Mouse (Mus musculus): ENCODE results near the gene Atat1.
A peak's percentile ranks its signal among the peaks of the same experiment; 100 is the strongest.

The Atat1 gene

GRCm38 (mm10) chr17:35873774-35874519, 35.9 kb downstream of the Atat1 start:
- peak; percentile 83 to 94 for DNase-seq

- peak in 1 of 2 experiments; percentile 45 for DNase-seq
Measured at GRCm38 (mm10) chr17:35870884-35871696, 38.8 kb downstream of the Atat1 start.

- peak; percentile 74 to 83 for DNase-seq
Measured at GRCm38 (mm10) chr17:35870151-35870883, 39.6 kb downstream of the Atat1 start.

GRCm38 (mm10) chr17:35869346-35870067, 40.4 kb downstream of the Atat1 start:
- DNase-seq, result peak; percentile 59 to 67

GRCm38 (mm10) chr17:35868961-35869345, 40.9 kb downstream of the Atat1 start:
- no peak for DNase-seq

GRCm38 (mm10) chr17:35868165-35868820, 41.6 kb downstream of the Atat1 start:
- DNase-seq, result peak; percentile 21 to 55

- peak; percentile 56 to 73 for DNase-seq
Measured at GRCm38 (mm10) chr17:35866911-35867890, 42.7 kb downstream of the Atat1 start.

GRCm38 (mm10) chr17:35866281-35866831, 43.5 kb downstream of the Atat1 start:
- peak; percentile 63 to 76 for DNase-seq

- peak; percentile 68 to 73 for DNase-seq
Measured at GRCm38 (mm10) chr17:35865481-35866280, 44.2 kb downstream of the Atat1 start, which contains the start of gene Ppp1r18. Gene Ppp1r18 (plus strand): TSS chr17:35865593.

GRCm38 (mm10) chr17:35864832-35865353, 45.0 kb downstream of the Atat1 start:
- no peak for DNase-seq

- DNase-seq, result peak; percentile 91 to 94
Measured at GRCm38 (mm10) chr17:35861198-35861857, 48.5 kb downstream of the Atat1 start, which contains the start of gene Nrm. Gene Nrm (plus strand): TSS chr17:35861318.

GRCm38 (mm10) chr17:35860831-35861197, 49.1 kb downstream of the Atat1 start:
- no peak for DNase-seq

GRCm38 (mm10) chr17:35859835-35860234, 50.0 kb downstream of the Atat1 start:
- DNase-seq, result no peak

- DNase-seq, result no peak
Measured at GRCm38 (mm10) chr17:35859371-35859770, 50.5 kb downstream of the Atat1 start.

- no peak for DNase-seq
Measured at GRCm38 (mm10) chr17:35850974-35851373, 58.9 kb downstream of the Atat1 start.

- DNase-seq, result peak in 1 of 2 experiments; percentile 50
Measured at GRCm38 (mm10) chr17:35848112-35848511, 61.8 kb downstream of the Atat1 start.
